Mouse (Mus musculus): ENCODE measurements around the gene Gpd1l. TPM values are rescaled to one million over a fixed set of nuclear protein-coding genes. Genes with fewer than 3 reads are reported as not detected.
A peak's percentile ranks its signal among the peaks of the same experiment; 100 is the strongest.

The Gpd1l gene
- polyA plus RNA-seq, 1 experiment from 2014 or later: 10.6 TPM

DNA sequence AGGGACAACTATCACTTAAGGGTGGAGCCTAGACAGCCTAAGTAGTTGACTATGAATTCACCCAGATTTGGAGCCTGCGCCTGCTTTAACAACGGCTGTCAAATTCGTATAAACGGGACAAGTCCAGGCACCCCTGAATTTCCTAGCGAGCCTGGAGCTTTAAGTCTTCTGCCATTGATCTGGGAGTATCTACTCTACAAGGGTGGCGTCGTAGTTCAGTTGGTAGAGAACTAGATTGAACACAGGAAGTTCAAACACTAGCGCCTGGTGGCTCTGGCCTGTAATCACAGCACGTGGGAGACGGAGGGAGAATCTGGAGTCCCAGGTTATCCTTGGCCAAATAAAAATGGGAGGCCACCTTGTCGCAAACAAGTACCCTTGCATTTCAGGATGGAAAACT, 444 bp upstream of the Gpd1l start:
- Histone ChIP-seq H3K9me3 (replicated peaks; ENCODE audit: control insufficient read depth, low read length) (no peaks in the 10 kb centered on the region), H3K27ac (ENCODE audit: low read depth, low read length) (no peak overlapping the region), H3K4me2 (ENCODE audit: low read length) (peak overlapping the region; percentile 97), H3K9ac (ENCODE audit: low read length) (no peak overlapping the region), H3K36me3 (ENCODE audit: control insufficient read depth, insufficient read depth, low read length) (no peaks in the 10 kb centered on the region), H3K27me3 (replicated peaks; ENCODE audit: control insufficient read depth, insufficient read depth, low read length) (no peaks in the 10 kb centered on the region), H3K4me3 (ENCODE audit: low read depth, low read length) (peak overlapping the region; percentile 73; the same call in 1 of the 2 replicates), H3K4me1 (ENCODE audit: control insufficient read depth, insufficient read depth, low read length) (peaks cover 6% of the 10 kb centered on the region)
- WGBS: 67% methylated on average over 11 of the region's 11 CpGs
- DNase-seq (ENCODE audit: low spot score): no peak
- no peak; the same call in 1 of the 2 replicates for ATAC-seq

DNA sequence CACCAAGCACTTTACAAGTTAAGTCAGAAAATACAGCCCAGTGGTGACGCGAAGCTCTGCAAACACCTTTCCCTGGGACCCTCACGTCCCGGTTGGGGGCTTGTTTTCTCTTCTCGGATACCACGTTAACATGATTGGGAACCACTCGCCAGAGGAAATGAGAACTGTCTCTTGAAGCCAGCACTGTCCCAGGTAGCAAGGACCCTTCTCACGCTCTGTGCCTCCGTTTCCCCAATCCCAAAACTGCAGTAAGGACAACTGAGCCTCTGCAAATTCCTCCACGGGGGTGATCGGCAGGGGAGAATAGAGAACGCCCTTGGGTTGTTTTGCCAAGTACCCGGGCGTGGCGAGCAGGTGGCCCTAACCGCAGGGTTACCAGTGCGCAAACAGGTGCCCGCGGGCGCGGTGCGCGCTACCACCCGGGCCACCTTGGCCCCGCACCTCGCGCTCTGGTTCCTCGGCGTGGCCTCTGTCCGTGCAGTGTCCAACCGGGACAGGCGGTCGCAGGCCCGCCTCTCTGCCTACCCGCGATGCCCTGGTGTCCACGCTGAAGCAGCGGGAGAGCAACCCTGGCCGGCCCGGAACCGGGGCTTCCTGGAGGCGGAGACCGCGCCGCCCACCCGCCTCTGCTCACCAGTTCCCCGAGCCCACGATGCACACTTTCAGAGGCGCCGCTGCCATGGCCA, 607 bp downstream of the Gpd1l start:
- Histone ChIP-seq H3K4me2 (ENCODE audit: low read length) (peak overlapping the region; percentile 97), H3K4me3 (ENCODE audit: low read depth, low read length) (peak overlapping the region; percentile 73), H3K9me3 (replicated peaks; ENCODE audit: control insufficient read depth, low read length) (no peaks in the 10 kb centered on the region), H3K4me1 (ENCODE audit: control insufficient read depth, insufficient read depth, low read length) (peaks cover 6% of the 10 kb centered on the region), H3K36me3 (ENCODE audit: control insufficient read depth, insufficient read depth, low read length) (no peaks in the 10 kb centered on the region), H3K9ac (ENCODE audit: low read length) (peak overlapping the region; percentile 75), H3K27me3 (replicated peaks; ENCODE audit: control insufficient read depth, insufficient read depth, low read length) (no peaks in the 10 kb centered on the region), H3K27ac (ENCODE audit: low read depth, low read length) (peak overlapping the region; percentile 52; the same call in 1 of the 2 replicates)
- WGBS: under 1% methylated on average over 50 of the region's 50 CpGs
- ATAC-seq: peak; percentile 47
- DNase-seq (ENCODE audit: low spot score): peak; percentile 25

DNA sequence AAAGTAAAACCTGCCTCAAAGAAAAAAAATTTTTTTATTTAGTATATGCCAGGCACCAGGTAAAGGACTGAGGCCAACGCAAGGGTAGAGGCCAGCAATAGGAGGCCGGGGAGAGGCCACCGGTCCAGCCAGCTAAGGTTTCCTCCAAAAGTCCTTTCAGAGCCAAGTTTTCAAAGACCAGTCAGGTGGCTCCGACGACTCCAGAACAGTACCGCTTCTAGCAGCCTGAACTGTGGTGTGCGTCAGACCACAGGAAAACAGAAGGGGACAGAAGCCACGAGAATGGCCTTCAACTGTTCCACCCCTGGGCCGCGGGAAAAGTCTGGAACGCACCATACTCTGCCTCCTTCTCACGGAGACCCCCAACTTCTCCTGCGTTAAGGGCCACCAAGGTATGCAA, 1.2 kb downstream of the Gpd1l start:
- WGBS: 26% methylated on average over 13 of the region's 13 CpGs
- ATAC-seq (no peak), DNase-seq (ENCODE audit: low spot score) (no peak)
- H3K9me3 ChIP-seq (replicated peaks; ENCODE audit: control insufficient read depth, low read length): no peaks in the 10 kb centered on the region
- H3K9ac ChIP-seq (ENCODE audit: low read length): peak overlapping the region; percentile 75
- H3K27me3 ChIP-seq (replicated peaks; ENCODE audit: control insufficient read depth, insufficient read depth, low read length): no peaks in the 10 kb centered on the region
- peak overlapping the region; percentile 97 for H3K4me2 ChIP-seq (ENCODE audit: low read length)
- H3K27ac ChIP-seq (ENCODE audit: low read depth, low read length): no peak overlapping the region
- peak overlapping the region; percentile 73 for H3K4me3 ChIP-seq (ENCODE audit: low read depth, low read length)
- no peaks in the 10 kb centered on the region for H3K36me3 ChIP-seq (ENCODE audit: control insufficient read depth, insufficient read depth, low read length)
- H3K4me1 ChIP-seq (ENCODE audit: control insufficient read depth, insufficient read depth, low read length): peaks cover 6% of the 10 kb centered on the region

DNA sequence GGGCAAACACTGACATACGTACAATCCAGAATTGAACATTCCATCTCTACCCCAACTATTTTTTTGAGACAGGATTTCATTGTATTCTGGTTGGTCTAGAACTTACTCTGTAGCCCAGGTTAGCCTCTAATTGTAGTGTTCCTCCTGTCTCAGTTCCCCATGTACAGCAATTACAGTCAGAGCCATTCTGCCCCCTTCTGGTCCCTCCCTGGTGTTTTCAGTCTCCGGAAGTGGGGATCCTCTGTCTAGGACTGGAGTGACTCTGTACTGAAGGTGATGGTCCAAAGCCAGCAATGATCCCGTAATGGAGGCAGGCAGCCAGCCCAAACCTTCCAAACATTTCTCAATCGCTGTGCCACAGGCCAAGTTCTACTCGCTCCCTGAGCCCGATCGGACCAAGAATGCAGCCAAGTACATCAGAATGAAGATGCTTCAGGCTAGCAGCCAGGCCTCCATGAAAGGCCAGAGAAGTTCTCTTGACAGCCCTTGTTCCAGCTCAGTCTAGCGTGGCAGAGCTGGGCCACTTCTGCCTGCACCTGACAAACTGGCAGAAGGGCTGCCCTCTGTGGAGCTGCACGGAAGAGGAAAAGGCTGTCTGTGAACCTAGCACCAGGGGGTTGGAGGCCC, 3.2 kb downstream of the Gpd1l start:
- ATAC-seq (no peak), DNase-seq (ENCODE audit: low spot score) (peak; percentile 68)

DNA sequence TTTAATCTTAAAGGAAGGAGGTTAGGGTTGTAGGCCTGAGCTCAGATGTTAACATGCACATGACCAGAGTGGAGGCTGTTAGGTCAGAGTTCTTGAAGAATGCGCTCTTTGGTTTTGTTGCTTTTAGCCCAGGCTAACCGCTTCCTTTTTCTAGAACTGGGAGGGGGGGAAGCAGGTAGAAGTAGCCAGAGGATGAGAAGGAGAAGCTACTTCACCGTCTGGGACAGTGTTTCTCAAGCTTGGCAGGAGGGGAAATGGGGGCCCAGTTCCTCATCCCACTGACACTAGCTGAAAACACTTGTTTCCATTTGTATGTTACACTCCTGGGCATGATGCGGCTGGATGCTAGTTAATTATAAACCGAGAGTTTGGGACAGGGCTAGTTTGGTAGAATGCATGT, 8.2 kb downstream of the Gpd1l start:
- Histone ChIP-seq H3K9me3 (replicated peaks; ENCODE audit: control insufficient read depth, low read length) (no peaks in the 10 kb centered on the region), H3K36me3 (ENCODE audit: control insufficient read depth, insufficient read depth, low read length) (no peaks in the 10 kb centered on the region), H3K9ac (ENCODE audit: low read length) (no peak overlapping the region), H3K4me2 (ENCODE audit: low read length) (no peak overlapping the region), H3K27me3 (replicated peaks; ENCODE audit: control insufficient read depth, insufficient read depth, low read length) (no peaks in the 10 kb centered on the region), H3K4me3 (ENCODE audit: low read depth, low read length) (no peak overlapping the region), H3K4me1 (ENCODE audit: control insufficient read depth, insufficient read depth, low read length) (no peaks in the 10 kb centered on the region), H3K27ac (ENCODE audit: low read depth, low read length) (no peak overlapping the region)
- DNase-seq (ENCODE audit: low spot score): no peak
- ATAC-seq: no peak
- WGBS: 92% methylated on average over 5 of the region's 5 CpGs

More for the DNA sequence above, 3.2 kb downstream of the Gpd1l start:
- H3K27ac ChIP-seq (ENCODE audit: low read depth, low read length): no peak overlapping the region
- no peak overlapping the region for H3K4me3 ChIP-seq (ENCODE audit: low read depth, low read length)
- H3K9me3 ChIP-seq (replicated peaks; ENCODE audit: control insufficient read depth, low read length): no peaks in the 10 kb centered on the region
- 53% methylated on average over 9 of the region's 9 CpGs for WGBS
- H3K36me3 ChIP-seq (ENCODE audit: control insufficient read depth, insufficient read depth, low read length): no peaks in the 10 kb centered on the region
- H3K27me3 ChIP-seq (replicated peaks; ENCODE audit: control insufficient read depth, insufficient read depth, low read length): no peaks in the 10 kb centered on the region
- H3K4me1 ChIP-seq (ENCODE audit: control insufficient read depth, insufficient read depth, low read length): peaks cover 6% of the 10 kb centered on the region
- H3K4me2 ChIP-seq (ENCODE audit: low read length): no peak overlapping the region
- no peak overlapping the region for H3K9ac ChIP-seq (ENCODE audit: low read length)

DNA sequence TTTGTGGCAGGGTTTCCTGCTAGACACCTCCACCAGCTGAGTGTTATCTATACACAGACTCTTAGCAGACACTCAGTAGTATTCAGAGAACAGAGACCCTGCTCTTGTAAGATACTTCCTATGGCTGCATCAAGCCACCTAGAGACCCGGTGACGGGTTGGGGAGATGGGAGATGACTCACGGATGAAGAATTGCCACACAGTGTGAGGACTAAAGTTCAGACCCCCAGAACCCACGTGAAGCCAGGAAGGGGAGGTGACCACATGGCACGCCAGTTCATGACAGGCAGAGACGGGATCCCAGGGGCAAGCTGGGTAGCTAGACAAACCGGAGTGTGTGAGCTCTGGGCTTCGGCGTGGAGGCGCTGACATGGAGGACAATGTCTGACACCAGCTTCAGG, 8.7 kb downstream of the Gpd1l start:
- DNase-seq (ENCODE audit: low spot score) (no peak), ATAC-seq (no peak)
- WGBS: 80% methylated on average over 10 of the region's 10 CpGs
- Histone ChIP-seq H3K4me3 (ENCODE audit: low read depth, low read length) (no peak overlapping the region), H3K36me3 (ENCODE audit: control insufficient read depth, insufficient read depth, low read length) (no peaks in the 10 kb centered on the region), H3K27me3 (replicated peaks; ENCODE audit: control insufficient read depth, insufficient read depth, low read length) (no peaks in the 10 kb centered on the region), H3K9ac (ENCODE audit: low read length) (no peak overlapping the region), H3K27ac (ENCODE audit: low read depth, low read length) (no peak overlapping the region), H3K4me2 (ENCODE audit: low read length) (no peak overlapping the region), H3K9me3 (replicated peaks; ENCODE audit: control insufficient read depth, low read length) (no peaks in the 10 kb centered on the region), H3K4me1 (ENCODE audit: control insufficient read depth, insufficient read depth, low read length) (no peaks in the 10 kb centered on the region)

DNA sequence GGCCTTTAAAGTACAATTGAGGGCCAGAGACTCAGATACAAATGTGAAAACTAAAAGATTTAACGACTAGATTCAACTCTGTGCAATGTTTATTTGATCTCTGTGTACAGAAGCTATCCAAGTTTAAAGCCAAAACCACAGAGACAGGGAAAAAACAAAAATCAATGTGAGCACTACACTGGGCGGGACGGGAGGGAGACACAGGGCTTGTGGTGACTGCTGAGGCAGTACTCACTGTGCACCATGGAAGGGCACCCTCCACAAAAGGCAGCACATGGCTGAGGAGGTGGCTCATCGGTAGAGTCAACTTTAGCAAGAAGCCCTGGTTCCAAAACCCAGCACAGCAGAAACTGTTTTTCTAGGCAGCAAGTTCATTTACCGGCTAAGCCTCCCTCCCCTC, 9.3 kb downstream of the Gpd1l start:
- 43% methylated on average over 5 of the region's 5 CpGs for WGBS
- ATAC-seq (no peak), DNase-seq (ENCODE audit: low spot score) (no peak)
- Histone ChIP-seq H3K9me3 (replicated peaks; ENCODE audit: control insufficient read depth, low read length) (no peaks in the 10 kb centered on the region), H3K36me3 (ENCODE audit: control insufficient read depth, insufficient read depth, low read length) (no peaks in the 10 kb centered on the region), H3K27ac (ENCODE audit: low read depth, low read length) (no peak overlapping the region), H3K27me3 (replicated peaks; ENCODE audit: control insufficient read depth, insufficient read depth, low read length) (no peaks in the 10 kb centered on the region), H3K4me2 (ENCODE audit: low read length) (no peak overlapping the region), H3K9ac (ENCODE audit: low read length) (no peak overlapping the region), H3K4me1 (ENCODE audit: control insufficient read depth, insufficient read depth, low read length) (no peaks in the 10 kb centered on the region), H3K4me3 (ENCODE audit: low read depth, low read length) (no peak overlapping the region)

DNA sequence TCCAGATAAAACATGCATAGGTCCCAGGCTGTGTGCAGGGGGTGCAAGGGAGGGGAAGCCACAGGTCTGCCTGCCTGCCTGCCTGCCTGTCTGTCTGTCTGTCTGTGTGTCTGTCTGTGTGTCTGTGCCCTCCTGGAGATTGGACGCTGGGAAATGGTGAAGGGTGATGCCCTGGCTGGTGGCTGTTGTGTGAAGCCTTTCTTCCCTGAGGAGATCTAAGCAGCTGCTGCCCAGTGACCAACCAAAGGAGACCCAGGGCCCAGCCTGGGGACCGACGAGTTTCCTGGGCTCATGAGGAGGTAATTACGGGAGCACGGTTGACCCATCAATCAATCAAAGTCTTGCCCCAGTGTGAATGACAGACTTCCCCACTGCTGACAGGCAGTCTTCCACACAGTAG, 11.6 kb downstream of the Gpd1l start:
- Histone ChIP-seq H3K4me2 (ENCODE audit: low read length) (no peak overlapping the region), H3K4me3 (ENCODE audit: low read depth, low read length) (no peak overlapping the region), H3K27me3 (replicated peaks; ENCODE audit: control insufficient read depth, insufficient read depth, low read length) (no peaks in the 10 kb centered on the region), H3K9me3 (replicated peaks; ENCODE audit: control insufficient read depth, low read length) (no peaks in the 10 kb centered on the region), H3K27ac (ENCODE audit: low read depth, low read length) (no peak overlapping the region), H3K4me1 (ENCODE audit: control insufficient read depth, insufficient read depth, low read length) (no peaks in the 10 kb centered on the region), H3K9ac (ENCODE audit: low read length) (no peak overlapping the region), H3K36me3 (ENCODE audit: control insufficient read depth, insufficient read depth, low read length) (0 out of 2 replicates have a peak, but pooled peaks cover 3% of the 10 kb centered on the region)
- no peak for ATAC-seq
- no peak for DNase-seq (ENCODE audit: low spot score)
- 78% methylated on average over 5 of the region's 5 CpGs for WGBS

Data from forebrain, embryonic 14.5 days (tissue).